Mouse (Mus musculus) liver, postnatal 0 days (tissue): Measurements from ENCODE around the gene Gm43951.
"Not testable (repeated sequence)": the region's sequence is repeated elsewhere in the genome, so short reads cannot be mapped to it uniquely, and the experiment has no call there.

Experiments
- CTCF ChIP-seq: sonication (generic); IDR thresholded peaks from 2 replicates; pipeline ENCODE4 v1.5.1; 2016; ENCODE audit warnings: antibody characterized with exemption, low read depth
- EP300 ChIP-seq: IDR thresholded peaks from 2 replicates; pipeline ENCODE4 v1.6.1; 2016; ENCODE audit warnings: antibody characterized with exemption, low read depth, mild to moderate bottlenecking

DNA sequence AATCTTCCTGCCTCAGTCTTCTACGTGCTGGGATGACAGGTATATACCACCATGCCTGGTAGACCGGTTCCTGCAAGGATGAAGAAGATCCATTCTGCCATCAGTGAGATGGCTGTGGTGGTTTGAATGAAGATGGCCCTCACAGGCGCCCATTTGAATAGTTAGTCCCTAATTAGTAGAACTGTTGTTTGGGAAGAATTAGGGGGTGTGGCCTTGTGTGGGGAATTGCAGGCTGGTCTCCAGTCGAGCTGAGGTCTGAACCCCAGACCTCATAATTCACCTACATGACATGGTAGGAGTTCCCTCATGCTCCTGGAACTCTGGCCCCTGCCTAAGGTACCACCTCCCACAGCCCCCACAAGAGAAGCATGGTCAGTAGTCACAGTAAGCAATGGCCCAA, 34.7 kb downstream of the Gm43951 start:
- not testable (repeated sequence) for TF ChIP-seq CTCF, EP300
